Mouse (Mus musculus) CH12.LX (cell line): ENCODE data around the gene Pxdc1. TPM values are rescaled to one million over a fixed set of nuclear protein-coding genes. Genes with fewer than 3 reads are reported as not detected.

Experiments
- DNase-seq: peaks from one replicate; pipeline ENCODE4 v3.0.0-alpha.2; 2013; ENCODE audit errors: extremely low read depth
- H3K27ac ChIP-seq: 2 replicates; pipeline ENCODE4 v1.5.1; 2012; ENCODE audit warnings: low read depth, mild to moderate bottlenecking, control low read depth, moderate library complexity; ENCODE audit not compliant: insufficient read depth
- H3K27me3 ChIP-seq: replicated peaks from 2 replicates; pipeline ENCODE3; 2012; ENCODE audit warnings: inconsistent platforms
- H3K36me3 ChIP-seq, 2 experiments: replicated peaks in 1 of 2; 2 replicates each; pipeline versions ENCODE3 to v1.6.1; 2012; ENCODE audit warnings: inconsistent platforms in 1 of 2, low read length in 1 of 2, mild to moderate bottlenecking in 1 of 2, mixed read lengths in 1 of 2, moderate library complexity in 1 of 2; ENCODE audit not compliant: control insufficient read depth in 1 of 2, insufficient read depth in 1 of 2
- H3K4me1 ChIP-seq, 2 experiments: 2 replicates each; pipeline ENCODE4 v1.6.1; 2012; ENCODE audit warnings: inconsistent platforms in 1 of 2, moderate library complexity in 1 of 2; ENCODE audit not compliant: insufficient read depth in 2 of 2, control insufficient read depth in 1 of 2
- H3K4me2 ChIP-seq: 2 replicates; pipeline ENCODE4 v1.6.1; 2012; ENCODE audit warnings: low read depth, mild to moderate bottlenecking, control low read depth; ENCODE audit not compliant: poor library complexity, insufficient read depth, severe bottlenecking
- H3K4me3 ChIP-seq, 3 experiments: fragments of 150-350 bp in 1 of 3; sonication (generic) in 1 of 3; replicated peaks in 1 of 3; 2 replicates each; pipeline versions ENCODE3 to v1.5.1; 2011 to 2012; ENCODE audit warnings: low read depth in 2 of 3, low read length in 2 of 3, mild to moderate bottlenecking in 2 of 3, moderate library complexity in 2 of 3, control low read depth in 1 of 3, improper control_type of control experiment in 1 of 3, inconsistent platforms in 1 of 3, mixed read lengths in 1 of 3; ENCODE audit not compliant: poor library complexity in 1 of 3
- H3K79me2 ChIP-seq: replicated peaks from 2 replicates; pipeline ENCODE4 v1.6.1; 2012; ENCODE audit warnings: mild to moderate bottlenecking, moderate library complexity; ENCODE audit not compliant: control insufficient read depth, poor library complexity, insufficient read depth, severe bottlenecking; ENCODE audit errors: extremely low read depth
- H3K9ac ChIP-seq: 2 replicates; pipeline ENCODE4 v1.6.1; 2012; ENCODE audit warnings: low read depth, mild to moderate bottlenecking, control low read depth, moderate library complexity; ENCODE audit not compliant: insufficient read depth
- H3K9me3 ChIP-seq: replicated peaks from 2 replicates; pipeline ENCODE3; 2012; ENCODE audit warnings: low read length, inconsistent platforms, mixed read lengths
- BHLHE40 ChIP-seq: IDR thresholded peaks from 2 replicates; pipeline ENCODE4 v1.6.1; 2011; ENCODE audit warnings: mild to moderate bottlenecking, low read depth, low read length, improper control_type of control experiment
- CHD1 ChIP-seq: IDR thresholded peaks from 2 replicates; pipeline ENCODE4 v1.6.1; 2012; ENCODE audit warnings: low read depth, low read length, improper control_type of control experiment, inconsistent platforms
- CHD2 ChIP-seq: IDR thresholded peaks from 2 replicates; pipeline ENCODE4 v1.6.1; 2011; ENCODE audit warnings: low read length, improper control_type of control experiment
- E2F4 ChIP-seq: IDR thresholded peaks from 2 replicates; pipeline ENCODE4 v1.6.1; 2011; ENCODE audit warnings: low read depth, low read length, improper control_type of control experiment; ENCODE audit not compliant: insufficient replicate concordance
- ELF1 ChIP-seq: IDR thresholded peaks from 2 replicates; pipeline ENCODE4 v1.6.1; 2014; ENCODE audit warnings: low read depth, mild to moderate bottlenecking, inconsistent platforms, low read length, improper control_type of control experiment
- ETS1 ChIP-seq: conservative IDR thresholded peaks from 2 replicates; pipeline ENCODE4 v1.6.1; 2012; ENCODE audit warnings: low read depth, mild to moderate bottlenecking, inconsistent platforms, low read length, improper control_type of control experiment, moderate library complexity
- JUN ChIP-seq: IDR thresholded peaks from 2 replicates; pipeline ENCODE4 v1.6.1; 2011; ENCODE audit warnings: low read depth, mild to moderate bottlenecking, low read length, improper control_type of control experiment, moderate library complexity; ENCODE audit not compliant: insufficient read depth
- JUND ChIP-seq: conservative IDR thresholded peaks from 2 replicates; pipeline ENCODE4 v1.6.1; 2011; ENCODE audit warnings: low read depth, low read length, improper control_type of control experiment
- MAFK ChIP-seq: IDR thresholded peaks from 2 replicates; pipeline ENCODE4 v1.6.1; 2011; ENCODE audit warnings: low read length, improper control_type of control experiment; ENCODE audit not compliant: insufficient replicate concordance
- MAX ChIP-seq: IDR thresholded peaks from 2 replicates; pipeline ENCODE4 v1.6.1; 2011; ENCODE audit warnings: low read length, improper control_type of control experiment
- MAZ ChIP-seq: IDR thresholded peaks from 2 replicates; pipeline ENCODE4 v1.6.1; 2012; ENCODE audit warnings: low read depth, mild to moderate bottlenecking, inconsistent platforms, low read length, improper control_type of control experiment, moderate library complexity
- MEF2A ChIP-seq: IDR thresholded peaks from 2 replicates; pipeline ENCODE4 v1.6.1; 2014; ENCODE audit warnings: low read depth, mild to moderate bottlenecking, inconsistent platforms, low read length, improper control_type of control experiment, borderline replicate concordance
- MXI1 ChIP-seq: IDR thresholded peaks from 2 replicates; pipeline ENCODE4 v1.6.1; 2011; ENCODE audit warnings: mild to moderate bottlenecking, low read depth, low read length, improper control_type of control experiment
- MYC ChIP-seq: IDR thresholded peaks from 2 replicates; pipeline ENCODE4 v1.6.1; 2011; ENCODE audit warnings: low read depth, mild to moderate bottlenecking, improper control_type of control experiment, low read length
- NELFE ChIP-seq: IDR thresholded peaks from 2 replicates; pipeline ENCODE4 v1.6.1; 2011; ENCODE audit warnings: low read depth, low read length, improper control_type of control experiment
- NRF1 ChIP-seq: IDR thresholded peaks from 2 replicates; pipeline ENCODE4 v1.6.1; 2014; ENCODE audit warnings: low read depth, mild to moderate bottlenecking, inconsistent platforms, low read length, improper control_type of control experiment, moderate library complexity
- PAX5 ChIP-seq: IDR thresholded peaks from 2 replicates; pipeline ENCODE4 v1.6.1; 2012; ENCODE audit warnings: low read length, inconsistent platforms, mixed read lengths
- POLR2A ChIP-seq: IDR thresholded peaks from 2 replicates; pipeline ENCODE4 v1.6.1; 2011; ENCODE audit warnings: low read depth, mild to moderate bottlenecking, improper control_type of control experiment, low read length
- POLR2AphosphoS2 ChIP-seq: IDR thresholded peaks from 2 replicates; pipeline ENCODE4 v1.6.1; 2011; ENCODE audit warnings: low read depth, low read length, improper control_type of control experiment
- RAD21 ChIP-seq: IDR thresholded peaks from 2 replicates; pipeline ENCODE4 v1.6.1; 2011; ENCODE audit warnings: low read depth, mild to moderate bottlenecking, low read length, improper control_type of control experiment, moderate library complexity
- RCOR1 ChIP-seq: conservative IDR thresholded peaks from 2 replicates; pipeline ENCODE4 v1.6.1; 2012; ENCODE audit warnings: low read depth, mild to moderate bottlenecking, inconsistent platforms, low read length, improper control_type of control experiment
- SIN3A ChIP-seq: IDR thresholded peaks from 2 replicates; pipeline ENCODE4 v1.6.1; 2012; ENCODE audit warnings: low read length, improper control_type of control experiment, inconsistent platforms
- TBP ChIP-seq: conservative IDR thresholded peaks from 2 replicates; pipeline ENCODE4 v1.6.1; 2011; ENCODE audit warnings: low read depth, low read length, improper control_type of control experiment
- TCF12 ChIP-seq: IDR thresholded peaks from 2 replicates; pipeline ENCODE4 v1.6.1; 2014; ENCODE audit warnings: low read depth, mild to moderate bottlenecking, inconsistent platforms, low read length, improper control_type of control experiment
- UBTF ChIP-seq: IDR thresholded peaks from 2 replicates; pipeline ENCODE4 v1.6.1; 2012; ENCODE audit warnings: low read depth, mild to moderate bottlenecking, inconsistent platforms, low read length, improper control_type of control experiment, moderate library complexity
- USF2 ChIP-seq: conservative IDR thresholded peaks from 2 replicates; pipeline ENCODE4 v1.6.1; 2011; ENCODE audit warnings: low read depth, low read length, improper control_type of control experiment
- ZC3H11A ChIP-seq: IDR thresholded peaks from 2 replicates; pipeline ENCODE4 v1.6.1; 2012; ENCODE audit warnings: low read depth, mild to moderate bottlenecking, inconsistent platforms, low read length, improper control_type of control experiment
- ZKSCAN1 ChIP-seq: IDR thresholded peaks from 2 replicates; pipeline ENCODE4 v1.6.1; 2012; ENCODE audit warnings: low read depth, inconsistent platforms, low read length, improper control_type of control experiment, borderline replicate concordance
- ZMIZ1 ChIP-seq: IDR thresholded peaks from 2 replicates; pipeline ENCODE4 v1.6.1; 2012; ENCODE audit warnings: low read depth, mild to moderate bottlenecking, inconsistent platforms, low read length, improper control_type of control experiment
- ZNF384 ChIP-seq: IDR thresholded peaks from 2 replicates; pipeline ENCODE4 v1.6.1; 2012; ENCODE audit warnings: low read depth, low read length, improper control_type of control experiment, inconsistent platforms
- dilution Hi-C: fragments of 300-500 bp; cut with MboI; formaldehyde crosslinking; loops from 2 replicates; pipeline ENCODE4 v1.14.3; 2020; ENCODE audit warnings: low sequenced_read_pairs; ENCODE audit not compliant: extremely low pct_unique_long_range_greater_than_20kb, extremely low pct_ligation_motif_present
- in situ Hi-C: fragments of 300-500 bp; cut with MboI; formaldehyde crosslinking; loops from 3 replicates; pipeline ENCODE4 v1.14.3; 2019; ENCODE audit warnings: low sequenced_read_pairs, low pct_ligation_motif_present, low pct_unique_long_range_greater_than_20kb, mixed read lengths
- polyA plus RNA-seq: library from polyadenylated mRNA; unstranded; fragments of >175 nt; gene quantifications from 2 replicates; pipeline ENCODE4 v1.2.1, GENCODE M21; 2012; ENCODE audit warnings: low read depth; ENCODE audit not compliant: insufficient read length
- total RNA-seq, 2 experiments: library from RNA; depleted of rRNA; stranded (reverse); fragments of 300-350 nt in 1 of 2; fragments of >200 nt in 1 of 2; gene quantifications; 2 replicates each; pipeline ENCODE4 v1.2.3; 2012 to 2014

Pxdc1 gene
- total and polyA plus RNA-seq, 3 experiments = not detected

- TF ChIP-seq RAD21 (no peak), E2F4 (no peak)
These were observed 30.6 kb upstream of the Pxdc1 start (continued) for GRCm38 (mm10) chr13:34683762-34684488.

GRCm38 (mm10) chr13:34683270-34683669, 30.0 kb upstream of the Pxdc1 start:
- in situ Hi-C loops (no loop called here), dilution Hi-C loops (no loop called here)
- no peak for TF ChIP-seq RCOR1
- TF ChIP-seq MYC = no peak
- no peak for TF ChIP-seq JUND
- TF ChIP-seq ZMIZ1 = no peak
- TF ChIP-seq CHD2 = no peak
- TF ChIP-seq NRF1 = no peak
- TF ChIP-seq MXI1 = no peak
- TF ChIP-seq NELFE = no peak
- no peak for TF ChIP-seq TBP
- TF ChIP-seq ELF1 = no peak
- TF ChIP-seq MAZ = no peak
- TF ChIP-seq POLR2AphosphoS2 = no peak
- TF ChIP-seq PAX5 = no peak
- no peak for TF ChIP-seq MEF2A
- no peak for TF ChIP-seq MAFK
- TF ChIP-seq RAD21 = no peak
- Histone ChIP-seq H3K9ac (no peak overlapping the region), H3K27ac (peak overlapping the region; percentile 44), H3K4me2 (peak overlapping the region; percentile 45), H3K4me1 (peaks cover 28 to 49% of the 10 kb centered on the region in 2 experiments), H3K36me3 (no peaks in the 10 kb centered on the region), H3K79me2 (no peaks in the 10 kb centered on the region), H3K9me3 (no peaks in the 10 kb centered on the region), H3K27me3 (no peaks in the 10 kb centered on the region), H3K4me3 (no peak overlapping the region)
- peak; percentile 50 for DNase-seq

GRCm38 (mm10) chr13:34676507-34676906, 23.2 kb upstream of the Pxdc1 start:
- H3K27me3 ChIP-seq = no peaks in the 10 kb centered on the region
- H3K79me2 ChIP-seq = no peaks in the 10 kb centered on the region
- no peaks in the 10 kb centered on the region for H3K36me3 ChIP-seq
- no peaks in the 10 kb centered on the region for H3K9me3 ChIP-seq
- DNase-seq = peak; percentile 41
- dilution Hi-C loops = no loop called here
- in situ Hi-C loops = no loop called here
- H3K4me1 ChIP-seq = peaks cover 0 to 15% of the 10 kb centered on the region in 2 experiments; a peak in 2 of 4 replicates
- no peak overlapping the region for H3K4me3 ChIP-seq
- no peak overlapping the region for H3K9ac ChIP-seq
- no peak overlapping the region for H3K4me2 ChIP-seq
- no peak overlapping the region for H3K27ac ChIP-seq
- TF ChIP-seq JUN (no peak), ZKSCAN1 (no peak), CHD1 (no peak), ETS1 (no peak), ELF1 (no peak), ZNF384 (no peak), MAX (no peak), SIN3A (no peak), UBTF (no peak), POLR2AphosphoS2 (no peak), JUND (no peak), ZC3H11A (no peak), ZMIZ1 (no peak), MEF2A (no peak), USF2 (no peak), TCF12 (no peak), POLR2A (no peak), BHLHE40 (no peak), NRF1 (no peak)
